Mouse (Mus musculus) MEL (cell line): ENCODE results near the gene Col13a1. TPM values are rescaled to one million over a fixed set of nuclear protein-coding genes. Genes with fewer than 3 reads are reported as not detected.

Source experiments
- DNase-seq: peaks from one replicate; pipeline ENCODE4 v3.0.0; 2011; ENCODE audit warnings: low read depth, low spot score
- H3K27ac ChIP-seq: 2 replicates; pipeline ENCODE4 v1.5.1; 2012; ENCODE audit warnings: low read depth, mild to moderate bottlenecking, control low read depth, low read length, moderate library complexity; ENCODE audit not compliant: control insufficient read depth
- H3K27me3 ChIP-seq, 2 experiments: fragments of 150-350 bp in 1 of 2; sonication (generic) in 1 of 2; 2 replicates each; pipeline ENCODE4 v1.6.1; 2012; ENCODE audit warnings: low read length in 2 of 2, mild to moderate bottlenecking in 2 of 2, improper control_type of control experiment in 1 of 2, moderate library complexity in 1 of 2; ENCODE audit not compliant: insufficient read depth in 2 of 2, control insufficient read depth in 1 of 2
- H3K36me3 ChIP-seq, 2 experiments: 2 replicates each; pipeline ENCODE4 v1.6.1; 2012 to 2014; ENCODE audit warnings: low read length in 2 of 2, improper control_type of control experiment in 1 of 2, inconsistent platforms in 1 of 2, mild to moderate bottlenecking in 1 of 2; ENCODE audit not compliant: insufficient read depth in 2 of 2, control insufficient read depth in 1 of 2
- H3K4me1 ChIP-seq, 2 experiments: fragments of 150-350 bp in 1 of 2; sonication (generic) in 1 of 2; 2 replicates each; pipeline ENCODE4 v1.6.1; 2012; ENCODE audit warnings: low read length in 2 of 2, improper control_type of control experiment in 1 of 2, mild to moderate bottlenecking in 1 of 2; ENCODE audit not compliant: insufficient read depth in 2 of 2, control insufficient read depth in 1 of 2
- H3K4me3 ChIP-seq, 2 experiments: fragments of 150-350 bp in 1 of 2; sonication (generic) in 1 of 2; 2 replicates each; pipeline ENCODE4 v1.5.1; 2012; ENCODE audit warnings: low read depth in 2 of 2, low read length in 2 of 2, mild to moderate bottlenecking in 2 of 2, moderate library complexity in 2 of 2, control low read depth in 1 of 2, improper control_type of control experiment in 1 of 2; ENCODE audit not compliant: control insufficient read depth in 1 of 2, insufficient read depth in 1 of 2
- H3K79me2 ChIP-seq: 2 replicates; pipeline ENCODE4 v1.6.1; 2012; ENCODE audit warnings: mild to moderate bottlenecking, low read length, moderate library complexity; ENCODE audit not compliant: control insufficient read depth, poor library complexity, insufficient read depth
- H3K9ac ChIP-seq: 2 replicates; pipeline ENCODE4 v1.6.1; 2012; ENCODE audit warnings: low read depth, mild to moderate bottlenecking, control low read depth, low read length, moderate library complexity; ENCODE audit not compliant: control insufficient read depth, poor library complexity, severe bottlenecking
- H3K9me3 ChIP-seq: fragments of 150-350 bp; sonication (generic); replicated peaks from 2 replicates; pipeline ENCODE4 v1.6.1; 2012; ENCODE audit warnings: mild to moderate bottlenecking, low read length, improper control_type of control experiment, moderate library complexity; ENCODE audit not compliant: insufficient read depth
- GABPA ChIP-seq: IDR thresholded peaks from 2 replicates; pipeline ENCODE4 v1.6.1; 2012; ENCODE audit warnings: low read depth, mild to moderate bottlenecking, inconsistent platforms, low read length, improper control_type of control experiment, moderate library complexity
- HCFC1 ChIP-seq: IDR thresholded peaks from 2 replicates; pipeline ENCODE4 v1.6.1; 2012; ENCODE audit warnings: low read depth, mild to moderate bottlenecking, inconsistent platforms, low read length, improper control_type of control experiment, moderate library complexity
- JUND ChIP-seq: IDR thresholded peaks from 2 replicates; pipeline ENCODE4 v1.6.1; 2011; ENCODE audit warnings: low read depth, mild to moderate bottlenecking, improper control_type of control experiment, low read length
- MEF2A ChIP-seq: IDR thresholded peaks from 2 replicates; pipeline ENCODE4 v1.6.1; 2014; ENCODE audit warnings: low read depth, mild to moderate bottlenecking, inconsistent platforms, low read length, improper control_type of control experiment; ENCODE audit not compliant: poor library complexity, insufficient replicate concordance, severe bottlenecking; ENCODE audit errors: extremely low read depth
- MYB ChIP-seq: IDR thresholded peaks from 2 replicates; pipeline ENCODE4 v1.6.1; 2011; ENCODE audit warnings: mild to moderate bottlenecking, low read depth, low read length, improper control_type of control experiment
- MYC ChIP-seq: IDR thresholded peaks from 2 replicates; pipeline ENCODE4 v1.6.1; 2011; ENCODE audit warnings: low read depth, mild to moderate bottlenecking, low read length, improper control_type of control experiment, moderate library complexity
- NELFE ChIP-seq: IDR thresholded peaks from 2 replicates; pipeline ENCODE4 v1.6.1; 2011; ENCODE audit warnings: low read depth, low read length, improper control_type of control experiment
- NRF1 ChIP-seq: IDR thresholded peaks from 2 replicates; pipeline ENCODE4 v1.6.1; 2014; ENCODE audit warnings: low read depth, mild to moderate bottlenecking, inconsistent platforms, low read length, improper control_type of control experiment, moderate library complexity; ENCODE audit not compliant: poor library complexity, insufficient read depth, severe bottlenecking
- POLR2A ChIP-seq, 2 experiments: IDR thresholded peaks; 2 replicates each; pipeline ENCODE4 v1.6.1; 2011 to 2012; ENCODE audit warnings: low read length in 2 of 2, mild to moderate bottlenecking in 2 of 2, control low read depth in 1 of 2, improper control_type of control experiment in 1 of 2, low read depth in 1 of 2, moderate library complexity in 1 of 2; ENCODE audit not compliant: control insufficient read depth in 1 of 2, insufficient read depth in 1 of 2, poor library complexity in 1 of 2
- POLR2AphosphoS2 ChIP-seq: IDR thresholded peaks from 2 replicates; pipeline ENCODE4 v1.6.1; 2011; ENCODE audit warnings: low read length, improper control_type of control experiment
- POLR2AphosphoS5 ChIP-seq: IDR thresholded peaks from 2 replicates; pipeline ENCODE4 v1.6.1; 2012; ENCODE audit warnings: low read depth, borderline replicate concordance, mild to moderate bottlenecking, inconsistent platforms, low read length, moderate library complexity, mixed read lengths
- RCOR1 ChIP-seq: IDR thresholded peaks from 2 replicates; pipeline ENCODE4 v1.6.1; 2012; ENCODE audit warnings: low read depth, mild to moderate bottlenecking, inconsistent platforms, low read length, improper control_type of control experiment
- SIN3A ChIP-seq: IDR thresholded peaks from 2 replicates; pipeline ENCODE4 v1.6.1; 2012; ENCODE audit warnings: low read length, improper control_type of control experiment, inconsistent platforms
- SMC3 ChIP-seq: IDR thresholded peaks from 2 replicates; pipeline ENCODE4 v1.6.1; 2011; ENCODE audit warnings: low read depth, low read length, improper control_type of control experiment
- TAL1 ChIP-seq: IDR thresholded peaks from 2 replicates; pipeline ENCODE4 v1.6.1; 2012; ENCODE audit warnings: mild to moderate bottlenecking, inconsistent platforms, low read length, moderate library complexity, mixed read lengths
- TBP ChIP-seq: IDR thresholded peaks from 2 replicates; pipeline ENCODE4 v1.8.0; 2011; ENCODE audit warnings: low read depth, low read length, improper control_type of control experiment
- TCF12 ChIP-seq: IDR thresholded peaks from 2 replicates; pipeline ENCODE4 v1.6.1; 2014; ENCODE audit warnings: low read depth, mild to moderate bottlenecking, inconsistent platforms, low read length, improper control_type of control experiment, moderate library complexity
- UBTF ChIP-seq: IDR thresholded peaks from 2 replicates; pipeline ENCODE4 v1.6.1; 2012; ENCODE audit warnings: low read depth, mild to moderate bottlenecking, inconsistent platforms, low read length, improper control_type of control experiment, moderate library complexity, borderline replicate concordance; ENCODE audit not compliant: insufficient read depth
- USF2 ChIP-seq, 2 experiments: IDR thresholded peaks; 2 replicates each; pipeline ENCODE4 v1.6.1; 2011 to 2012; ENCODE audit warnings: improper control_type of control experiment in 2 of 2, low read length in 2 of 2, borderline replicate concordance in 1 of 2, inconsistent platforms in 1 of 2, low read depth in 1 of 2, mild to moderate bottlenecking in 1 of 2; ENCODE audit not compliant: insufficient read depth in 1 of 2
- ZC3H11A ChIP-seq: IDR thresholded peaks from 2 replicates; pipeline ENCODE4 v1.6.1; 2012; ENCODE audit warnings: low read depth, mild to moderate bottlenecking, inconsistent platforms, low read length, improper control_type of control experiment
- polyA plus RNA-seq, 2 experiments: library from polyadenylated mRNA; stranded (reverse) in 1 of 2; unstranded in 1 of 2; fragments of >175 nt in 1 of 2; fragments of >200 nt in 1 of 2; gene quantifications; 2 replicates each; pipeline versions ENCODE4 v1.2.1 to v1.2.4; 2012; ENCODE audit warnings: low replicate concordance in 2 of 2, low read depth in 1 of 2; ENCODE audit not compliant: insufficient read length in 2 of 2, insufficient read depth in 1 of 2, missing spikeins in 1 of 2
- total RNA-seq: library from RNA; depleted of rRNA; stranded (reverse); fragments of 300-350 nt; gene quantifications from 2 replicates; pipeline ENCODE4 v1.2.3, GENCODE M21; 2012

Gene Col13a1
- total and polyA plus RNA-seq, 3 experiments = not detected

DNA sequence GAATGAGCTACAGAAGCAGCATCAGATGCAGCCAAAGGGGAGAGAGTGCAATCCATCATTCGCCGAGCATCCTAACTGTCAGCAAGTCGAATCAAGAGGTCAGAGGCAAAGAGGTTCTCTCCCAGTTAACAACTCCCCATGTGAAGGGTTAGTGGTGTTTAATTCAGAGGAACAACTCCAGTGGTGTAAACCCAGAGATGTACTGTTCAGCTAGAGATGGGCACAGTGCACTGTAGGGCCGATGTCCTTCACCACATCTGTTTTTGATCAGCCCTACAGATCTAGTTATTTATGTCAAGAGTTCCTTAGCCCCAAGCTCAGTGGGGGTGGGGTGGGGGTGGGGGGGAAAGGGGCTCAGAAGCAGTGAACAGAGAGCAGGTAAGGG, 155.2 kb downstream of the Col13a1 start:
- no peak overlapping the region for H3K4me3 ChIP-seq
- no peak for DNase-seq
- no peak for TF ChIP-seq UBTF
- TF ChIP-seq NRF1 = no peak
- no peak for TF ChIP-seq MEF2A
- no peak for TF ChIP-seq POLR2AphosphoS2
- no peak for TF ChIP-seq JUND
- no peak for TF ChIP-seq POLR2AphosphoS5
- no peak for TF ChIP-seq TCF12
- no peak for TF ChIP-seq MYB
- TF ChIP-seq USF2 (IDR thresholded peaks at IDR 0.05; ENCODE audit: borderline replicate concordance in 1 of 2, insufficient read depth in 1 of 2, low read depth in 1 of 2, low read length in 2 of 2) = no peak
- TF ChIP-seq HCFC1 = no peak
- no peak for TF ChIP-seq TBP
- TF ChIP-seq GABPA = no peak
- no peak for TF ChIP-seq SIN3A
- TF ChIP-seq MYC = no peak
- no peak for TF ChIP-seq ZC3H11A
- TF ChIP-seq RCOR1 = no peak
- TF ChIP-seq NELFE = no peak
- TF ChIP-seq SMC3 = no peak
- H3K4me1 ChIP-seq = no peaks in the 10 kb centered on the region
- no peak overlapping the region for H3K9ac ChIP-seq
- H3K36me3 ChIP-seq = no peaks in the 10 kb centered on the region
- no peaks in the 10 kb centered on the region for H3K9me3 ChIP-seq
- no peaks in the 10 kb centered on the region for H3K79me2 ChIP-seq
- no peaks in the 10 kb centered on the region; a peak in 1 of 4 replicates for H3K27me3 ChIP-seq
- H3K27ac ChIP-seq = no peak overlapping the region

DNA sequence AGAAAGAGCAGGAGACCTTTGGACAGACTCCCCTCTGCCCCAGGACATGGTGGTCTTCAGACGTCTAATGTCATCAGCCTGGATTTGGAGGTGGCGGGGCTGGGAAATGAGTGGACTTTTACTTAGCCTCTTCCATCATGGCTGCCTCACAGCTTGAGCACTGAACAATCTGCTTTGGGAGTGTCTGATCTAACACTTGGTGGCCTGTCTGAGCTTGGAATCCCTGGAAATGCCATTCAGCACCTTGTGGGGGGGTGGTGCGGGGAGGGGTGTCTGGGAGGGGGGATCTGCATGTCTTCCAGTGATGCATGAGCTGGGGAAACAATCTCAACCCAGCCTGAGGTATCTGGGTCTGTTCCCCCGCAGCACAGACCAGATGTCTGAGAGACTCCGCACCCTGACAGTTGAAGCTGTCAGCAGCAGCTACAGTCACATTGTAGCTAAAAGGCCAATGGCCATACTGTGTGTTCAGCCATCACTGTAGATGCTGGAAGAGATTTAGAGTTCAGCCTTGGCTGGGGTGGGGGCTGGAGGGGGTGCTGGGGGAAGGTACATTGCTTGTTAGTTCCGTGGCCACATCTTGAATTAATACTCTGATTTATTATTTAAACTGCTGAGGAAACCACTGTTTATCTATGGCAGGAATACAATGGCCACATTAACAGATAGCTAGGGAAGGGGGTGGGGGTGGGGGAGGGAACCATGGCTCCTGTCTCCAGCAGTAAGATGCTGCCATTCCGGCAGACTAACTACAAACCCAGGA, 155.8 kb downstream of the Col13a1 start:
- no peak for TF ChIP-seq POLR2A (IDR thresholded peaks at IDR 0.05; ENCODE audit: control insufficient read depth in 1 of 2, insufficient read depth in 1 of 2, low read depth in 1 of 2, low read length in 2 of 2, poor library complexity in 1 of 2)
- no peak for TF ChIP-seq ZC3H11A
- TF ChIP-seq HCFC1 = no peak
- TF ChIP-seq TAL1 = no peak
- no peak for TF ChIP-seq USF2 (IDR thresholded peaks at IDR 0.05; ENCODE audit: borderline replicate concordance in 1 of 2, insufficient read depth in 1 of 2, low read depth in 1 of 2, low read length in 2 of 2)
- Histone ChIP-seq H3K27me3 (no peaks in the 10 kb centered on the region; a peak in 1 of 4 replicates), H3K79me2 (no peaks in the 10 kb centered on the region), H3K9me3 (no peaks in the 10 kb centered on the region), H3K36me3 (no peaks in the 10 kb centered on the region), H3K4me3 (no peak overlapping the region), H3K4me1 (no peaks in the 10 kb centered on the region), H3K9ac (no peak overlapping the region), H3K27ac (no peak overlapping the region)
- DNase-seq = no peak
